Mouse (Mus musculus) mouse trophoblast stem cell (cell line): ENCODE measurements around the gene Soat1.

ENCODE experiments used
- in situ Hi-C, 2 experiments: fragments of 300-500 bp; cut with MseI, MboI; formaldehyde crosslinking; loops; 2 replicates in 1 of 2; 3 replicates in 1 of 2; pipeline ENCODE4 v1.15.1; 2025

Gene Soat1

DNA sequence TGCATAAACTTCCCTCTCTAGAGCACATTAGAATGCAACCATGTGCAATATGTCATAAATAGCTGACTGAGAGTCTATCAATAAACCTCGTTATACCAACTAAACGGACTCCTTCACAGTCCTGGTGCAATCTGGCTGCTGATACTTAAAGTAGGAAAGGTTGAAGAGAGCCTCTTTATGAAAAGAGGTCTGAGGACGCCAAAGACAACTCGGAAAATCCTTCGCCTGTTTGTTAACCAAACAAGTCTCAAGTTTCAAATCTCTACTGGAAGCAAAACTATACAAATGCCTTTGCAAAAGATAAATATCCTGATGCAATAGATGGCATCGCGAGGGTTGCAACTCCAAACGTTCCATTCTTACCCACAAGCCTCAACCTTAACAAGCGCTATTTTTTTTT lies 9.2 kb downstream of the Soat1 start:
- in situ Hi-C loops = no loop called here

DNA sequence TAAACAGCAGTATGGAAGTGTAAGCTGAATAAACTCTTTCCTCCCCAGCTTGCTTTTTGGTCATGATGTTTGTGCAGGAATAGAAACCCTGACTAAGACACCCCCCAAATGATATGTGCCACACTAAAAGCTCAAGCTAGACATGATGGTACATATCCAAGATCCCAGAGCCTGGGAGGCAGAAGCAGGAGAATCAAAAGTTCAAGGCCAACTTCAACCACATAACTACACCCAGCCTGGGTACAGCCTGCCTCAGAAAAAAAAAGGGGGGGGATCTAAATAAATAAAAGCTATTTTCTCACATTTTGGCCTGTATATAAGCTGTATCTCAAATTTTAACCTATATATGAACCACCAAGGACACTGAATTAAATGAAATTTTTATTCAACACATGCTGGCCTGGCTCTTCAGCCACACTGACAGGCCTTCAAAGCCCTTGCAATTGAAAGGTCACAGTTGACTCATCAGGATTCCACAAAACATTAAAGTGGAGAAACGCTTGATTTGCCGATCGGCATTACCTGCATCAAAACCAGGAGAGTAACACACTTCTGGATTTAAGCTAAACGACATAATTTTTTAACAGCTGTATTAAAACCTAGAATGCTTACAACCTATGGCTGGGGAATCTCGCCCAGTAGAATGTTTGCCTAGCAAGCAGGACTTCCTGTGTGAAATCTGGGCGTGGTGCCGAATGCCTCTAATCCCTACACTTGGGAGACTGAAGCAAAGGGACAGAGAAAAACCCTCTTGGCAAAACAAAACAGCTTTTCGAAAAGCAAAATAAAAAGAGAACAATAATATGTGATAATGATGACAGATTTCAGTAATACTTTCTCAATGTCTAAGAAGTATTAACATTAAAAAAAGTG lies 9.9 kb downstream of the Soat1 start:
- in situ Hi-C loops = no loop called here

DNA sequence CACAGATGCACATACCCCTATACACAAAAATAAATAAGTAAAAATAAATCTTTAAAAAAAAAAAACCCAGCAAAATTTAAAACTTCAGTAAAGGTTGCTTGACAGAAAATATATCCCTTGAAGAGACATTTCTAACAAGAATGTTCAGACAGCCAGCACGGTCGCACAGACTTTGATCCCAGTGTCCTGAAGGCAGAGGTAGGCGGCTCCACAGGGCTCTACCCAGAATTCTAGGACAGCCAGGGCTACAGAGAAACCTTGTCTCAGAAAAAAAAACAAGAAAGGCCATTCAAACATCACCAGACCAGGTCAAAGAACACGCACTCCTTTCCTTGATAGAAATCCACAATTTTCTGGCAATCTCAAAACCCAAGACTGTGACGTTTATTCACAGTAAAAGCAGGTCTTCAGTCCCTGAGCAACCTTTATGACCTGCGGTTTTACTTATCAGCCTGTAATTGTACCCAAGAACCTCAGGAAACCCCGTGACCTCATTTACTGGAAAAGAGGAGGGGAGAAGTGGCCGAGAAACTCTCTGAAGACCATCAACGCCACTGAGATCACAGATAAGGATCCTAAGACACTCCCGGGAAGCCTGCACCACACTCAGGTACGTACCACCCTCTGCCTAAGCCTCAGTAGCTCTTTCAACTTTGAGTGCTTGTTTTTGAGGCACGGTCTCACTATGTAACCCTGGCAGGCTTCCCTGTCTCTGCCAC lies 11.7 kb downstream of the Soat1 start:
- in situ Hi-C loops = no loop called here

DNA sequence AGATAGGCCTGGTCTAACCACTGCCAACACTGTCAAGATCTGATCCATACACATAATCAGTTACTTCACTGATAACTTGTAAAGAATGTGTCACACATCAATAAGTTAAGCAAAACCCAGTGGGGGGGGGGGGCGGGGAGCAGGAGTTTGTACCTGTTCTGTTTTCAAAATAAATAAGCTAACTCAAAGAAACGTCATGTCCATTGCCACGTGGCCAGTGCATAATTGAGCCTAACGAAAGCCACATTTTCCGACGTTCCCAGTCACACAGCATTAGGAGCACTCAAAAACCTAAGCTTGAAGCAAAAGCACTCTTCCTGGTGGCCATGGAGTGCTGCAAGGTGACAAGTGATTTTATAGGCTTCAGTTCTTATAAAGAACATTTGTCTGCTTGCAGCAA lies 13.1 kb downstream of the Soat1 start:
- in situ Hi-C loops = no loop called here

DNA sequence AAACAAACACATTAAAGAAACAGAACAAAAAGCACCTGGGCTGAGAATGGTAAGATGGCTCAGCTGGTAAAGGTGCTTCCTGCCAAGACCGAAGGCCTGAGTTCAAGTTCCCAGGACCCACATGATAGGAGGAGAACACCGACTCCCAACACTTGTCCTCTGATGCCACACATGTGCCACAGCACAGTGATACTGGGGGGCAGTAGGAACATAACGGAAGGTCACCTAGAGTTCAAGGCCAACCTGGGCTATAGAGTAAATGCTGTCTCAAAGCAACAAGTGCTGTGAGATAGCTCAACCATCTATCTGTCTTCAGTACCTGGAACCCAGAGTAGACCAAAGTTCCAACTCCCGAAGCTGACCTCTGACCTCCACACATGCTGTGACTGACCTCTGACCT lies 13.9 kb downstream of the Soat1 start:
- in situ Hi-C loops = no loop called here

DNA sequence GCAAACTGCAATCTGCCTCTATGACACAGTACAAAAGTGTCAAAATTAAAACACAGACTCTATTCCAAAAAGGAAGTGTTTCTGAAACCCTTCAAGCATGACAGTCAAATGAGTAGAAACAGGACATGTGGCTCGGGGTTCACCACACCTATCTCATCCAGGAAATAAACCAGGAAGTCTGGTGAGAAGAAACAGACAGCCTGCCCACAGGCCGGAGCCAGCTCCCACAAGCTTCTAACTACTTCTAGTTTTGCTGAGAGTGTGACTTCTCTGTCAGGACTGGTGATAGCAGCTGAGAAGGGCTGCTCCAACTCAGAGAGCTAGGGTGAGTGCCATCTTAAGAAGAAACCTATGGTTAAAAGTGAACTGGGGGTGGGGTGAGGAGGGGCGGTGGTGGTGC lies 14.4 kb downstream of the Soat1 start:
- in situ Hi-C loops = no loop called here

DNA sequence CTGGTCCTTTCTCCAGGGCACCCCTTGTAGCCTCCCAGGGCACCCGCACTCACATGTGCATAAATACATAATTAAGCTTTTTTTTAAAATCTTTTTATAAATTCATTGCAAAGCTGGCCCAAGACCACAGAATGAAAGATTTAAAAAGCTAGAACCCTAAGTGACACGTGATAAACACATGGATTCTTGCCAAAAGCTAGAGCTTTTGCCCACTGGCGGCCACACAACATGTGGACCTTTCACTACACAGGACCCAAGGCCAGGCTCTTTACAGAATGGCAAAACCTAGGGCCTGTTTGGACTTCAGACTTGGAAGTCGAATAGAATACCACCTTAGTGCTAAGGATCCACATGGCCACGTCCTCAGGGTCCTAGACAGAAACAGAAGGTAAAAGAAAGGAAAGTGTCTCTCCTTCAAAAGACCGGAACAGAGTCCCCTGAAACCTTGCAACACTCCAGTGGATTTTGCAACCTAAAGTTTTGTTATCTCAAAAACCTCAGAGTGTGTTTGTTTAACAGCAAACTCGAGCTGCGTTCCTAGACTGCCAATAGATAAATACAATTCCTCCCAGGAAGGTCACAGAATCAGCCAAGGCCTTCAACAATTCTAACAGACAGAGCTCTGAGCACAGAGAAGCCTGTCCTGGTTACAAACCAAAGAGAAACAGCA lies 15.6 kb downstream of the Soat1 start:
- in situ Hi-C loops = no loop called here

DNA sequence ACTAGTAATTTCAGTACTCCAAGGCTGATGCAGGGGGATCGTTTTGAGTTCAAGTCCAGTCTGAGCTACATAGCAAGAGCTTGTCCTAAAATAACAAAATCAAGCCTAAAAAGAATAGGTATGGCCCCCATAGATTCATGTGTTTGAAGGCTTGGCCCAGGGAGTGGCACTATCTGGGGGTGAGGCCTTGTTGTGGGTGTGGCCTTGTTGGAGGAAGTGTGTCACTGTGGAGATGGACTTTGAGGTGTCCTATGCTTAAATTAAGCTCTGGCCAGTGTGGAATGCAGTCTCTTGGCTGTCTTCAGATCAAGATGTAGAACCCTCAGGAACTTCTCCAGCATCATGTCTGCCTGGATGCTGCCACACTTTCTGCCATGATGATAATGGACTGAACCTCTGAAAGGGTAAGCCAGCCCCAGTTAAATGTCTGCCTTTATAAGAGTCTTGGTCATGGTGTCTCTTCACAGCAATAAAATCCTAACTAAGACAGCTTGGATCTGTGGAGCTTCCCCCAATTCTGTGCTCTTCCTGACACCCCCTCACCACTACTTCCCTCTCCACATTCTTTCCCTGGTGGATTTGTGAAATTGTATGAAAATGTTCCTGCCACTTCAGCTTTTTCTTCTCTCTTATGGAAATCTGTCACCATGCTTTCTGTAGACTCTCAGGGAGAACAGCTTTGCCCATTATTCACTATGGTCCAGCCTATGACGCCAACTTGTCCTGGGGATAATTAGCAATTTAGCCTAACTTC lies 18.9 kb downstream of the Soat1 start:
- in situ Hi-C loops = no loop called here

DNA sequence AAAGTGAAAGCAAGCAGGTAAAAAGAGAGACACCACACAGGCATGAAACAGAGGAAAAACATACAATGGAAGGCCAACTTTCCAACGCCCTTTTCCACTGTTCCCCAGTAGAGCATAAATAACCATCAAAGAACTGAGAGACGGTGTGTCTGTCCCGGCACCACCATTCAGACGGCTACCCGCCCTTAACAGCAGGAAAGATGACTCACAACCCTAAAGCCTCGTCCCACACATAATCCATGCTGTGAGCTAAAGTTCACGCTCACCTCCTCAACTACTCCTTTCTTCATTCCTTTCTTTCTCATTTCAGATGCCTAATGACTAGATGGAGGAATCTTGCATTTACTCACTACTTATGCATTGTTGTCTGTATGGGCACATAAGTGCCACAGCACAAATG lies 19.7 kb downstream of the Soat1 start:
- in situ Hi-C loops = no loop called here

DNA sequence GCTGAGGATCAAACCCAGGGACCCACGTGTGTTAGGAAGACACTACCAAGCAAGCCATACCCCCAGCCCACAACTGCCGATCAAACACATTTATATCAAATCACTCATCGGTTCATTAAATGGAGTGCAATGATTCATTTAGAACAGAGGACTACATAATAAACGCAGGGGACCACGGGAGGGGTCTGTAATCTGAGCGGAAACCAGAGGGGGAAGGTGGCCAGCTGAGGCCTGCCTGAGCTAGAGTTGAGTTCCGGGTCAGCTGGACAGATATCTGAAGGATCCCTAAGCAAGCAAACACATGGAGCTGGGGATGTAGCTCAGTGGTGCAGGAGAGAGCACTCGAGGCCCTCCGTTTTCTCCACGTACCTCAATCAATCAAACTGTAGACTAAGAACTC lies 20.3 kb downstream of the Soat1 start:
- in situ Hi-C loops = no loop called here

DNA sequence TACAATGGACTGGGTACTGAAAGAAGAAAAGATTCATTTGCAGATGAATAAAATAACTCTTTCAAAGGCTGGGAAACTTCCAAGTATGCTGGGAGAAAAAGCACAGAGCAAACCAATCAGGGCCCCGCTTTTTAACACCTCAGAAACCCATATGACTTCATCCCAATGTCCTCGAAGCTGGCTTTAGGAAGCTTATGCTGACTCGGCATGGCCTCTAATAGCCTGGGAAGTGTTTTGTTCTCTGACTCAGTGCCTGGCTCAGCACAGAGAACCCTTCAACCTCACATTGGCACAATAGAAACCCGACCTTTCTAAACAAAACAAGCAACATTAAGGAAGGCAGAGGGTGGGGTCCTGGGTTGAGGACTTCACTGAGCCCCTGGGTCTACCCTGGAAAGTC lies 23.7 kb downstream of the Soat1 start:
- in situ Hi-C loops = no loop called here

DNA sequence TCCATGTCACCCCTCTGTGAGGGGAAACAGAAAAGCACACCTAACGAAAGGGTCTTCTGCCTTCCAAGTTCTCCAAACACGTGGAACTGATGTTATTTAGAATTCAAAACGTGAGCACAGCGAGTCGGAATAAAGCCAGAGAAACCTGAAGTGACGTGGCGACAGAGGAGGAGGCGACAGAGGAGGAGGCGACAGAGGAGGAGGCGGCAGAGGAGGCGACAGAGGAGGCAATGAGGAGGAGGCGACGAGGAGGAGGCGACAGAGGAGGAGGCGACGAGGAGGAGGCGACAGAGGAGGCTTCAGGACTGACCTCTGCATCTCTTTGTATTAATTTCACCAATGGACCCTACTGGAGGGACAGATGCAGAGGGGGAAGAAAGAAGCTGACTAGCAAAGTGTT lies 24.4 kb downstream of the Soat1 start:
- in situ Hi-C loops = no loop called here

DNA sequence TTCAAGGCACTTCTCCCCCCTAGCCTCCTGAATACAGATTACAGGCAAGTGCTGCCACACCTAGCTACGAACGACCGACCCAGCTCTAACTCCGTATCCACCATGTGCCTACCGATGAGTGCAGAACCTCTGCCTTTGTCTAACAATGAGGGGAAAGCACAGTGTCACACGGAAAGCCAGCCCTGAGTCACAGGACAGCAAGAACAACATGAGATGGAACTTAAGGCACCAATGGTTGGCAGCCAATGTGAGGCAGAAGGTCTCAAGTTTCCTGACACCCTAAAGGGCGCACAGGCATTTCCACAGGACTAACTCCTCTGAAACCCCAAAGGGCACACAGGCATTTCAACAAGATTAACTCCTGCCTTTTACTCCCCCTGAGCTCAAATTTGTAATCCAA lies 25.0 kb downstream of the Soat1 start:
- in situ Hi-C loops = no loop called here

DNA sequence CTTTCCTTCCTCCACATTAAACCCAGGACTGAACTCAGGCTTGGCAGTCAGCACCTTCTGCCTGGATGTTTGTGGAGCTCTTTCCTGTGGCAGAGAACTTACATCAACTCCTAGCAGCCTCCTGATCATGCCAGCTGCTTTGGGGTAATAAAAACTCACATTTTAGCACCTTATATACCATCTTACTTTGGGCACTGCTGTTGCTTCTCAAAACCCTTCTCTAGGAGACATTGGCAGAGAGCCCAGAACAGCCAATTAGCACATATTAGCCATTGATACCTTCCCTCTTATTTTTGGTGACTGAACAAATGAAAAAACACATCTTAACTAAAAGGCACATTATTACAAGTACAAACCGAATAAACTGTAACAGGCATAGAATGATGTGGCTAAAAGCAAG lies 29.1 kb downstream of the Soat1 start:
- in situ Hi-C loops = no loop called here

DNA sequence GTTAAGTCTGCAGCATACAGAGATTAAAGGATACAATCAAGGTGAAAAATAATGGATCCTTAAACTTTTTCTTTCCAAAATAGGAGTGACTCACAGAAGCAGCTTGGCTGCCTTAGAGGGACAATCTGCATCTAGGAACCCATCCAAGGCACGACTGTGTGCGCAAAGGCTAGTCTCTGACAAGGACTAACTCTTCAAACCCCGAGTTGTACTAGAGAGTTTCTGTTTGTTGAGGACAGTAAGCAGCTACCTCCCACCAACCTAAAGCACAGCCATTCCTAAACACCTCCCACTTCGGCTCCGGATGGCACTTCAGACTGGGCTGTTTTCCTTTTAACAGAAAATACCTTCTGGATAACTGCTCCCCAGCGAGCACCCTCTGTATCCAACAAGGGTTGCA lies 31.4 kb downstream of the Soat1 start:
- in situ Hi-C loops = no loop called here

DNA sequence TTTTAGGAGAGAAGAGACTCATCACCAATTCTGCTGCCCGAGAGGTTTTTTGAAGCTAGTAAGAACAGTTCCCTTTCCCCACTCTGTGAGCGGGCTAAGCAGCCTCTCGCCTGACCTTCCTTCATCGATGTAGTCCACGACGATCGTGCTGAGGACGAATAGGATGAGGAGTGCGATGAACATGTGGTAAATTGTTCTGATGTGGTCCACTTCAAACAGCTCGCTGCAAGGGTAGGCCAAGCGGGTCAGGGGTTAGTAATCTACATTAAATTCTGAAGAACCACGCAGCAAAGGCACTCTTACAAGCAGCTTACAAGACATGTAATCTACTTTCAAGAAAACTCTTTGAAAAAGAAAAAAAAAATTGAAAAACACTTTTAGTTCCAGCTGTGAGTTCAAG lies 31.9 kb downstream of the Soat1 start:
- in situ Hi-C loops = no loop called here

DNA sequence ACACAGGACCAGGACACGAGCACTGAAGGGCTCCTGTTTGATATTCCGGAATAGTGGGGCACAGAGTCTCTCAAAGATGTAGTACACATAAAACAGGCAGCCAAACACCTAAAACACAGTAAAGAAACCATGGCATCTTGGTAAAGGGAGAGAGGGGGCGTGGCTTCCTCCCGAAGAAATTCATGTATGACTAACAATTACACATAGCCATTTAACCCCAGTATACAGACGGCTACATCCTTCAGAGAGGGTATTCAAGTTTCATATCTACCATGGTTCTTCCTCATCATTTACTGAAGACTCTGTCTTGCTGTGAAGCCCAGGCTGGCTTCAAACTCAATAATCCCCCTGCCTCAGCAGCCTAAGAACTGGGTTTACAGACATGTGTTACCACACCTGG lies 36.4 kb downstream of the Soat1 start:
- in situ Hi-C loops = no loop called here

DNA sequence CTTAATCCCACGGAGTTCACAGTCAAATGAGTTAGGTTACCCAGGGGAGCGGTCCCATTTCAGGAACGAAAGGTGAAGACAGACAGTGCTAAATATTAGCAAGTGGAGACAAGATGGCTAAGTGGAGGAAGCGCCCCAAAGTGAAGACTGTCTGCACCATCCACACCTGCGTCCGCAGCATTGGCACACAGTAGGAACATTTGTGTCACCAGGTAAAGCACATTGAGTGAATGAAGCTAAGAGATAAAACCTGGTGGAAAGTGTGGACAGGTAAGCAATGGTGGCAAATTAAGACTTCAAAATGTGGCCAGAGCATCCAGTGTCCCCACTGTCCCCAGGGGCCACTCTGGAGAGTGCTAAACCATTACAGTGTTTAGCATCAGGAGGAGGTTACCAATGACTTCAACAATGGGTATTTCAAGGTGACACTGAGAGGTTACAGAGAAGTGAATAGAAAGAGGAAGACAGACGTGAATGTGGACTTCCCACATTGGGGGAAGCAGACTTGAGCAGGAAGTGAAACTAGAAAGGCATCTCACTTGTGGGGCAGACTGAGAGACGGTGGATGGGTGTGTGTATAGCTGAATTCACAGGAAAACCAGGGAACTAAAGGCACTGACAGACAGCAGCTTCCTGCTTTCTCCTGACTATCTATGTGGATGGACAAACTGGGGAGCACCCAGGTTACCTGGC lies 37.0 kb downstream of the Soat1 start:
- in situ Hi-C loops = no loop called here

DNA sequence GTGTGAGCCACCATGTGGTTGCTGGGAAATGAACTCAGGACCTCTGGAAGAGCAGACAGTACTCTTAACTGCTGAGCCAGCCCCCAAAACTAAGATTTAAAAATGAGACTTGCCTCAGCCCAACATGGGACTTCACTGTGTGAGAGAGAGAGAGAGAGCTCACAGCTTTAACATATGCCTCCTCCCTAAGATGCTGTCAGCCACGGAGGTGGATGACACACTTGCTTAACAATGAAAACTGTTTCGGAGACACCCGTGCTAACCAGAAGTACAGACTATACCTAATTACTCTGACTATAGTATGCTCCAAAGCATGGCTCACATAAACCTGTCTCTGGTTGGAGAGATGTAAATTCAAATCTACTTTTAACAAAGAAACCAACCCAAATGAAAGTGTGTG lies 40.6 kb downstream of the Soat1 start:
- in situ Hi-C loops = no loop called here

DNA sequence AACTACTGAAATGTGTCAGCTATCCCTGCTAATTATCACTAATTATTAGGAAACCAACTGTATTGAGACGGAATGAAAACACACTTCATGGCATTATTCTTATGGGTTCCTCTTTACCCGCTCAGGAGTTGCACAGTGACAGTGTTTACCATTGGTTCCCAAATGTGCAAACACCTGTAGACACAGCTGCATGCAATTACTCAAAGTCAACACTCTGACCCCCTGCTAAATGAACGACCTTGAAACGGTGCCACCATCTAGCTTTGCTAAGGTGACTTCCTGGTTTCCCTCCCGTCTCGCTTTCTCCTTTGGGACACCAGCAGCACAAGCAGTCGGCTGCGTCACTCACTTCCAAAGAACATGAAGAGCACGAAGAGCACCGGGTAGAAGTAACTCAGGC lies 41.6 kb downstream of the Soat1 start:
- in situ Hi-C loops = no loop called here

DNA sequence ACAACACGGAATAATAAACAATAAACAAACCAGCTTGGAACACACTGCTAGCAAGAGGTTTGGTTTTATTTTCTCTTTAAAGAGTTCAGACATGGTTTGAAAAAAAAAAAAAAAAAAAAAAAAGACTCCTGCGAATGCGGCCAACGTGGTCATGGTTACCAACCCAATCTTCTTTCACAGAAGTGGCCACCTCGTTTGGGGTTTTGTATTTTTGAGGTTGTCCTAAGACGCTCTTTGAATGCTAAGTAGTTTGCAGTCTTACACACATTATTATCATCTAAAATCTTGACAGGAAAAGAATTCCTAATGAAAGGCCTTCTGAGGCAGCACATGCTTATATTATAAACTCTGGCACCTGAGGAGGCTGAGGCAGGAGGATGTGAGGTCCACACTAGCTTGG lies 45.7 kb downstream of the Soat1 start:
- in situ Hi-C loops = no loop called here
